Mouse (Mus musculus) central nervous system, embryonic 18 days (tissue): Measurements from ENCODE around the gene Noa1. TPM values are rescaled to one million over a fixed set of nuclear protein-coding genes. Genes with fewer than 3 reads are reported as not detected.

ENCODE experiments used
- polyA plus RNA-seq: library from polyadenylated mRNA; depleted of rRNA; stranded (reverse); fragments of >200 nt; gene quantifications from 2 replicates; pipeline ENCODE4 v1.2.3, GENCODE M21; 2012; rRNA removed

The Noa1 gene
- polyA plus RNA-seq = 24.9 and 25.3 TPM in 2 replicates

DNA sequence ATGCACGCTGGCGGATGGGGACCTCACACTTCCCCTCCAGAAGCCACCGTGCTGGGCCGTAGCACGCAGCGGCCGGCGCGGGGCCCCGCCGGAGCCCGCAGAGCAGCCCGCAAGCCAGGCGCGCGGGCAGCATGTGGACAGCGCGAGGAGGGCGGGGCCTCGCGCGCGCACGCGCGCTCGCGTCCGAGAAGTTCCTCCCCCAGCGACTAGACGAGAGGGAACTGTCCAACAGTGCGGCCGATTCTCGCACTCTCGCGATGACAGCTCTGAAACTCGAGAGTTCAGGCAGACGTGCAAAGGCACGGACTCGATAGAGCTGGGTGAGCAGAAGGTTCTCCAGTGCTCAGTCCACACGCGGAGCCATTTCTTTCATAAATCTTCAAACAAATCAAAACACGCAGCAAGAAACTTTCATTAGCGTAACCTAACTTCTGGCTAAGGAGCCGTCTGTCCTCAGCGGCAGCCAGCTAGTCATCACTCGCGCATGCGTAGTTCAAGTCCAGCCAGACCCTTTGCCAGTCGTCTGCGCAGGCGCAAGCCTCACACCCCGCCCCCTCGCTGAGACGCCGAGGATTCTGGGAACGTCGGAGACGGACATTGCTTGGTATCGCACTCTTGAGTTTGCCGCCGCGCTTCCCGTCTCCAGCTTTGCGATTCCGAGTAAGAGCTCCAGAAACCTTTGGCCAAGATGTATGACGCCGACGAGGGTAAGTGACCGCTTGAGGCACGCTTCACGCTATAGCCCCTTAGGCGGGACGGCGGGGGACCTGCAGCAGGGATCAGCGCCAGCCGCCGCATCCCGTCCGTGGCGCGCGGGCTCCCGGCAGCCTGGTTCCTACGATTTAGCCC is at the start of gene Noa1, which contains the start of gene Polr2b:
Gene Noa1, minus strand, starts transcription at position 161 of the 849 bp plus-strand sequence.
Gene Polr2b, plus strand, starts transcription at position 224 of the 849 bp plus-strand sequence.

DNA sequence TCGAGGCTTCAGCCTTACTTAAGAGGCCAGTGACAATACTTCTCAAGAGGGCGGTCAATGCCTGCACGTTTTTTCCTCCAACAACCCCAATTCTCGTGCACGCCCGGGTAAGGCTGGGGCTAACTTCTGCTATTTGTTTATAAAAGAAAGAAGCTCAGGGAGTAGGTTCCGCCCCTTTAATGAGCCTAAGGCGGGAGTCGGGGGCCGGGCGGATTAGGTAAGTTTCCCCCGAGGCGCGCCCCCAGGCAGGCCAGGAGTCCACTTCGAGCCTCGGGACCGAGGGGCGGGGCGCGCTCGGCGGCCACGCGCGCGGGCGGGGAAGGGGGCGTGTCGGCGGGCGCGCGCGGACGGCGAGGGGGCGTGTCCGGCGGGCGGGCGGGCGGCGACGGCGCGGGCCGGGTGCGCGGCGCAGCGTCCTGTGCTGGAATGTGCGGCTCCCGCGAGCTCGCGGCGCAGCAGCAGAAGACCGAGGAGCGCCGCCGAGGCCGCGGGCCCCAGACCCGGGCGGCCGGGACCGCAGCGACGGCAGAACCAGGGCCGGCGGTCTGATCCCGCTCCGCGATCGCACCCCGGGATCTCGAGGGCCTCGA is 44.7 kb downstream of the Noa1 start, which contains the start of gene Rest:
Gene Rest, plus strand, starts transcription at position 411 of the 590 bp plus-strand sequence.

Other genes starting within 250 kb of the Noa1 start
- 24.6 and 33.1 TPM in 2 replicates for gene Hopx, start 195.0 kb downstream of the Noa1 start, polyA plus RNA-seq
- 0.28 and 0.95 TPM in 2 replicates for gene Spink2, start 98.6 kb downstream of the Noa1 start, polyA plus RNA-seq
- gene Rest, start 44.6 kb downstream of the Noa1 start, polyA plus RNA-seq = 5.0 and 6.0 TPM in 2 replicates
- 52.8 and 56.0 TPM in 2 replicates for gene Polr2b, start 63 bp upstream of the Noa1 start, polyA plus RNA-seq
- 107 and 108 TPM in 2 replicates for gene Igfbp7, start 98.0 kb upstream of the Noa1 start, polyA plus RNA-seq